Mouse (Mus musculus) intestine, postnatal 0 days (tissue): Measurements from ENCODE around the gene AI467606. TPM values are rescaled to one million over a fixed set of nuclear protein-coding genes. Genes with fewer than 3 reads are reported as not detected.

ENCODE experiments used
- ATAC-seq: fragments of 200-750 bp; cut with Nextera tagmentation; 2 replicates; pipeline ENCODE4 v1.8.0; 2017; ENCODE audit warnings: mild to moderate bottlenecking, moderate TSS enrichment, moderate library complexity
- H3K27ac ChIP-seq: fragments of 300-500 bp; sonication (generic); 2 replicates; pipeline ENCODE4 v1.5.1; 2014; ENCODE audit warnings: mild to moderate bottlenecking, low read depth, low read length, moderate library complexity
- H3K27me3 ChIP-seq: fragments of 300-500 bp; sonication (generic); replicated peaks from 2 replicates; pipeline ENCODE4 v1.6.1; 2014; ENCODE audit warnings: low read length, mixed read lengths; ENCODE audit not compliant: control insufficient read depth, insufficient read depth
- H3K36me3 ChIP-seq: fragments of 300-500 bp; sonication (generic); 2 replicates; pipeline ENCODE4 v1.6.1; 2014; ENCODE audit warnings: mild to moderate bottlenecking, moderate library complexity; ENCODE audit not compliant: control insufficient read depth, insufficient read depth
- H3K4me1 ChIP-seq: fragments of 300-500 bp; sonication (generic); replicated peaks from 2 replicates; pipeline ENCODE4 v1.6.1; 2014; ENCODE audit warnings: antibody characterized with exemption, low read length, mixed read lengths; ENCODE audit not compliant: control insufficient read depth, insufficient read depth
- H3K4me2 ChIP-seq: fragments of 300-500 bp; sonication (generic); replicated peaks from 2 replicates; pipeline ENCODE4 v1.6.1; 2014; ENCODE audit warnings: low read depth, mild to moderate bottlenecking, moderate library complexity
- H3K4me3 ChIP-seq: fragments of 300-500 bp; sonication (generic); 2 replicates; pipeline ENCODE4 v1.5.1; 2014; ENCODE audit warnings: low read depth, low read length
- H3K9ac ChIP-seq: fragments of 300-500 bp; sonication (generic); 2 replicates; pipeline ENCODE4 v1.6.1; 2014; ENCODE audit warnings: mild to moderate bottlenecking, low read depth, low read length
- H3K9me3 ChIP-seq: fragments of 300-500 bp; sonication (generic); 2 replicates; pipeline ENCODE4 v1.6.1; 2016; ENCODE audit warnings: mixed run types; ENCODE audit not compliant: control insufficient read depth
- CTCF ChIP-seq: sonication (generic); IDR thresholded peaks from 2 replicates; pipeline ENCODE4 v1.5.1; 2016; ENCODE audit warnings: low read depth, mild to moderate bottlenecking, control low read depth, antibody characterized with exemption, moderate library complexity
- WGBS: fragments of 180-500 bp; shearing (Covaris S2); extraction: QIAGEN DNeasy Blood & Tissue Kit; methylation state at CpG from one replicate; pipeline ENCODE4 v1.1.7; 2014; 5-methylcytosine and 5-hydroxymethylcytosine counted together
- polyA plus RNA-seq: library from polyadenylated mRNA; unstranded; fragments of >200 nt; fragmentation: Nextera tagmentation; extraction: Ambion mirVana; gene quantifications from 2 replicates; pipeline ENCODE4 v1.2.1, GENCODE M21; 2015

Gene AI467606
- polyA plus RNA-seq, 1 experiment from 2014 or later: 5.2 TPM

DNA sequence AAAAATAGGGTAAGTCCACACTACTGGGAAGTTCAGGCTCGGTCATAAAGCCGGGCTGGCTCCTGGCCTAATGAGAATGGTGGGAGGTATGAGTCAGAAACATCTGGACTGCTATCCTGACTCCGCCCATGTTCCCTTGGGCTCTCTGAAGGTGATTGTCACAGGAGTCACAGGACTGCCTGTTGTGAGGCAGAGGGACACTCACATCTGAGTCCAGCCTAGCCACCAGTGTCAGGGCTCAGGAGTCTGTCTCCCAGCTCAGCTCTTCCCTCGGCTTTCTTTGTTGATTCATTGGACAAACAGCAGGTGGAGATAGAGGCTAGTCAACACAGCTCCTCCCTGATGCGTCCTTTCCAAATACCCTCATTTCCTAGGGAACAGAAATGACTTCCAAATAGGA, 26.8 kb downstream of the AI467606 start:
- peak; percentile 66 for TF ChIP-seq CTCF
- Histone ChIP-seq H3K4me1 (peaks cover 19% of the 10 kb centered on the region), H3K4me3 (no peak overlapping the region), H3K4me2 (no peak overlapping the region), H3K36me3 (no peaks in the 10 kb centered on the region), H3K27ac (no peak overlapping the region), H3K9me3 (no peaks in the 10 kb centered on the region), H3K27me3 (no peaks in the 10 kb centered on the region), H3K9ac (0 out of 2 replicates have a peak overlapping the region, but pooled peaks have one; percentile 17)
- ATAC-seq: peak; percentile 55
- WGBS: 12% methylated on average over 5 of the region's 5 CpGs

DNA sequence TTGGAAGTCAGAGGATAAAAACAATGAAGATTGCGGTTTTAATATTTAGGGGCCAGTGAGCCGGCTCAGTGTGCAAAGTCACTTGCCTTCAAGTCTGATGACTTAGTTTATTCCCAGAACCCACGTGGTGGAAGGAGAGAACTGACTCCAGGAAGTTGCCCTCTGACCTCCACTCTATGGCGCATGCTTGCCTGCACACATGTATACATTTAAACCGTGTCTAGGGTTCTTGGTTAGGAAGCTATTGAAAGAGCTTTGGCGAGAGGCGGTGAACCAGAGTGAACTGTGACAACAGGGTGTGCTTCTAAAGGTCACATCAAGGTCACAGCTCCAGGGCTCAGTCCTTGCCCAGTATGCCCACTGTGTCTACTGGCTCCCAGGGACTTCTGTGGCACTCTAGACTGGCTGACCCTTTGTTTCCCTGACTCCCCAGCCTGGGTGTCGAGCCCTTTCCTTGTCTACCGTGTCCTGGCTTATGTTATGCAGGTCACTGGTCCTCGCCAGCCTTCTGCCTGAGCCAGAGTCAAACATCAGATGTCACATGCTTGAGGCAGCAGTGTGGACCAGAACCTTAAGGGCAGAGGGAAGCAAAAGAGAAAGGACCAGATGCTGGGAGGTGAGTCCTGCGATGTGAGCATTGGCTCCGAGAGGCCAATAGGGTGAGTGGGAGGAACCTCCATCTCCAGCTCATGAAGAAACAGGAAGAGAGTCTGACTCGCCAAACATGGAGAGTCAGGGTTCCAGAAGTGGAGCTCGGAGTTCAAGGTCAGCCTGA, 27.7 kb downstream of the AI467606 start:
- no peak for ATAC-seq
- TF ChIP-seq CTCF: no peak
- no peak overlapping the region for H3K27ac ChIP-seq
- WGBS: 59% methylated on average over 14 of the region's 14 CpGs
- no peak overlapping the region for H3K9ac ChIP-seq
- H3K36me3 ChIP-seq: no peaks in the 10 kb centered on the region
- peaks cover 19% of the 10 kb centered on the region for H3K4me1 ChIP-seq
- H3K9me3 ChIP-seq: no peaks in the 10 kb centered on the region
- H3K4me2 ChIP-seq: no peak overlapping the region
- H3K27me3 ChIP-seq: no peaks in the 10 kb centered on the region
- H3K4me3 ChIP-seq: no peak overlapping the region

DNA sequence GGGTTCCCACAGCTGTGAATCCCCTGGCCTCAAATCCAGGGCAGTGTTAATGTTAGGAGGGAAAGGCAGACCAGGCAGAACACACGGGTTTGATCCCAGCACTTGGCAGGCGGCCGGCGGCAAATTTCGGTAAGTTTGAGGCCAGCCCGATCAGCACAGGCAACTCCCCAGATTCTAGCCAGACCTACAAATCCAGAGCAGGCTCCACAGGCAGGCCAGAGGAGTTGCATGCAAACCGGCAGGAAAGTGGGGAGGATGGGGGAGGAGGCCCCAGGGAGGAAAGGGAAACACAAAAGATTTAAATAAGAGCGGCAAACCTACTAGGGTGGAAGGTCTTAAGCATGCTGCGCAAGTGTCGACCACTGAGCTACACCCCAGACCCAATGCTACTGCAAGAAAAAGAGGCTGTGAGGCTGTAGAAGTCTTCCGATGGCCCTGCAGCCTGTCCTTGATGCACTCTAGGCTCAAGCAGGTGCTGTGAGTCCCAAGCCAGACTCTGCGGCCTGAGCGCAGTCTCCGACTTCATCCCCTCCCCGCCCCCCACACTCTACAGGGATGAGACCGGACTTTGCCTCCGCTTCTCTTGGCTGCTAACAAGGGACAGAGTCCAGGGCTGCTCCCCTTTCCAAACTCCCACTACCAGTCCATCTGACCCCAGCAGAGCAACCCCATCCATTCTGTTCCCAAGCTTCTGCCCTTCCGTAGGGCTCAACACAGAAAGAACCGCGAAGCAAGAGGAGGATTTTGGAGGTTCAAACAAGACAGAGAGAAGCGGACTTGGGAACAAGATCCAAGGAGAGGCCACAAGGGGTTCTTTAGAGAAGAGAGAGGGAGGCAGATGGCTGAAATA, 30.1 kb downstream of the AI467606 start:
- Histone ChIP-seq H3K9ac (no peak overlapping the region), H3K4me3 (0 out of 2 replicates have a peak overlapping the region, but pooled peaks have one; percentile 5), H3K4me1 (peaks cover 19% of the 10 kb centered on the region), H3K4me2 (peak overlapping the region; percentile 44), H3K27ac (peak overlapping the region; percentile 35; the same call in 1 of the 2 replicates), H3K36me3 (no peaks in the 10 kb centered on the region), H3K9me3 (0 out of 2 replicates have a peak, but pooled peaks cover 2% of the 10 kb centered on the region), H3K27me3 (no peaks in the 10 kb centered on the region)
- WGBS: 23% methylated on average over 21 of the region's 21 CpGs
- ATAC-seq: peak; percentile 62
- TF ChIP-seq CTCF: no peak

DNA sequence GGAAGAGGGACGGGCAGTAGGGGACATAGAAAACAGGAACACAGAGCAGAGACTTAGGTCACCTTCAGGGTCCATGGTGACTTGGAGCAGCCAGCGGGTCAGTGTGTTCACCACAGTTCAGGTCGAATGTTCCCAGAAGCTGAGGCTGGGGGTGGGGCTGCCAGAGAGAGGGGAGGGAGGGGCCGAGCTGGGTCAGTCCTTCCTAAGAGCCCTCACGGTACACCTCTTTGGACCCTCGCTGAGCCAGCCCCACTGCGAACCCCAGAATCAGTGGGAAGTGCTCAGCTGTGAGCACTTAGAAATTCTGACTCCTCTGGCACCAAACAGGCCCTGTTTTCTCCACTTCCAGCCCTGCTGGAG, 30.7 kb downstream of the AI467606 start, which contains the start of gene Qprt:
Qprt (minus strand) TSS at position 316 of the 360 bp plus-strand sequence.
- 0 out of 2 replicates have a peak, but pooled peaks cover 2% of the 10 kb centered on the region for H3K9me3 ChIP-seq
- H3K4me3 ChIP-seq: 0 out of 2 replicates have a peak within 1 kb of the TSS, but pooled peaks have one; percentile 5
- H3K4me1 ChIP-seq: peaks cover 19% of the 10 kb centered on the region
- H3K27me3 ChIP-seq: no peaks in the 10 kb centered on the region
- peak within 1 kb of the TSS; percentile 35; the same call in 1 of the 2 replicates for H3K27ac ChIP-seq
- ATAC-seq: no peak
- WGBS: 32% methylated on average over 7 of the region's 7 CpGs
- peak within 1 kb of the TSS; percentile 44 for H3K4me2 ChIP-seq
- TF ChIP-seq CTCF: no peak
- no peaks in the 10 kb centered on the region for H3K36me3 ChIP-seq
- no peak within 1 kb of the TSS for H3K9ac ChIP-seq

DNA sequence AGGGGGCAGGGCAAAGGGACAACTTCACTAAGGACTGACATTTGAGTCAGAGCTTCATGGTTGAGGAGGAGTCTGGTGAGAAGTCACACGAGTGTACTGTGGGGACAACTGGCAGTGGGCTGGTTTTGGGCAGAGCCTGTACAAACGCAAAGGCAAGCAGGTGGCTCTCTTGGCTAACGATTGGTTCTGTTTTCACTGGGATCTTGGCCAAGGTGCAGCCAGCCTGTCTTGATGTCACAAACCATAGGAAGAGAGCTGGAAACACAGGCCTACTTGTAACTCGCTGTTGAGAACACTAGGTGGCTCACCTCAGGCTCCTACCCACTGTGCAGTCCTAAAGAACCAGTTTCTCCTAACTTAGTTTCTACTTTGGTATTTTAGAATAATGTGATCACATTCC, 38.5 kb downstream of the AI467606 start:
- H3K27ac ChIP-seq: no peak overlapping the region
- no peaks in the 10 kb centered on the region for H3K4me1 ChIP-seq
- no peaks in the 10 kb centered on the region for H3K9me3 ChIP-seq
- H3K27me3 ChIP-seq: no peaks in the 10 kb centered on the region
- ATAC-seq: 0 out of 2 replicates have a peak, but pooled peaks have one; percentile 60
- 12% methylated on average over 4 of the region's 4 CpGs for WGBS
- H3K4me3 ChIP-seq: no peak overlapping the region
- no peak overlapping the region for H3K4me2 ChIP-seq
- H3K9ac ChIP-seq: no peak overlapping the region
- no peaks in the 10 kb centered on the region for H3K36me3 ChIP-seq
- TF ChIP-seq CTCF: peak; percentile 75

DNA sequence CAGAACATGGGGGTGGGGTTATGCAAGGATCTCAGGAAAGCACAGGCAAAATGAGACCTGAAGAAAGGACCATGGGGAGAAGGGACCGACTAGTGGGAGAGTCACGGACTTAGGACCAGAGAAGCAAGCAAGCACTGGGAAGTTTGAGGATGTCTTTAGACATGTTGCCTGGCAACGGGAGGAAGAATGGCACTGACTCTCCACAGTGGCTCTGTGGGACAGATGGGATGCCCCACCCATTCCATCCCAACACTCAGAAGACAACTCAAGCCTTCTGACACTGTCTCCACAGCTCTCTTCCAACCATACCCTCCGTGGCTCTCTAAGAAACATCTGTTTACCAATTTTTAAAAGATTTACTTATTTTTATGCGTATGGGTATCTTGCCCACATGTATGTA, 42.0 kb downstream of the AI467606 start:
- WGBS: 73% methylated on average over 5 of the region's 5 CpGs
- no peaks in the 10 kb centered on the region for H3K27me3 ChIP-seq
- H3K4me3 ChIP-seq: no peak overlapping the region
- no peaks in the 10 kb centered on the region for H3K9me3 ChIP-seq
- H3K36me3 ChIP-seq: no peaks in the 10 kb centered on the region
- no peak overlapping the region for H3K9ac ChIP-seq
- H3K27ac ChIP-seq: no peak overlapping the region
- ATAC-seq: no peak
- no peak overlapping the region for H3K4me2 ChIP-seq
- no peak for TF ChIP-seq CTCF
- no peaks in the 10 kb centered on the region for H3K4me1 ChIP-seq
